Mouse (Mus musculus) CH12.LX (cell line): Measurements from ENCODE around the gene Prr19.

Experiments used
- CTCF ChIP-seq, 2 experiments: IDR thresholded peaks in 1 of 2; conservative IDR thresholded peaks in 1 of 2; 2 replicates each; pipeline ENCODE4 v1.5.1; 2011 to 2012; ENCODE audit warnings: low read depth in 2 of 2, low read length in 2 of 2, improper control_type of control experiment in 1 of 2, inconsistent platforms in 1 of 2, mild to moderate bottlenecking in 1 of 2, moderate library complexity in 1 of 2
- ELF1 ChIP-seq: IDR thresholded peaks from 2 replicates; pipeline ENCODE4 v1.6.1; 2014; ENCODE audit warnings: low read depth, mild to moderate bottlenecking, inconsistent platforms, low read length, improper control_type of control experiment
- EP300 ChIP-seq: IDR thresholded peaks from 2 replicates; pipeline ENCODE4 v1.6.1; 2011; ENCODE audit warnings: low read length, improper control_type of control experiment
- MAFK ChIP-seq: IDR thresholded peaks from 2 replicates; pipeline ENCODE4 v1.6.1; 2011; ENCODE audit warnings: low read length, improper control_type of control experiment; ENCODE audit not compliant: insufficient replicate concordance
- MAX ChIP-seq: IDR thresholded peaks from 2 replicates; pipeline ENCODE4 v1.6.1; 2011; ENCODE audit warnings: low read length, improper control_type of control experiment
- MEF2A ChIP-seq: IDR thresholded peaks from 2 replicates; pipeline ENCODE4 v1.6.1; 2014; ENCODE audit warnings: low read depth, mild to moderate bottlenecking, inconsistent platforms, low read length, improper control_type of control experiment, borderline replicate concordance
- MYC ChIP-seq: IDR thresholded peaks from 2 replicates; pipeline ENCODE4 v1.6.1; 2011; ENCODE audit warnings: low read depth, mild to moderate bottlenecking, improper control_type of control experiment, low read length
- NELFE ChIP-seq: IDR thresholded peaks from 2 replicates; pipeline ENCODE4 v1.6.1; 2011; ENCODE audit warnings: low read depth, low read length, improper control_type of control experiment
- POLR2A ChIP-seq: IDR thresholded peaks from 2 replicates; pipeline ENCODE4 v1.6.1; 2011; ENCODE audit warnings: low read depth, mild to moderate bottlenecking, improper control_type of control experiment, low read length

DNA sequence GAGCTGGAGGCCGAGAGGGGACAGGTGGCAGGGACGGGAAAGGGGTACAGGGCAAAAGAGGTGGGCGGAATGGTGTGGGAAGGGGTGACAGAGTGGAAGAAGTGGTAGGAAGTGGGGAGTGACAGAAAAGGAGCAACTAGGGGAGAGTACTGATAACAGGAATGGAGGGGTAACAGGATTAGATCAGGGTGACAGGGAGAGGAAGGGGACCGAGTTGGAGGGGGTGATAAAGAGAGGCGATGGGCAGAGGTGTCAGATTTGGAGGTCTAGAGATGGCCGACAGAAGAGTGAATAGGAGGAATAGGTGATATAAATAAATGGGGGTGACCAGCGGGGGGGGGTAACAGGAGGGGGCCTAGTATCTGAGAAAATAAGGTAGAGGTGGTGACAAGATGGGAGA lies 32.6 kb upstream of the Prr19 start:
- TF ChIP-seq NELFE (no peak), ELF1 (no peak), CTCF (conservative IDR thresholded peaks at IDR 0.05 in 1 of 2, IDR thresholded peaks at IDR 0.05 in 1 of 2; ENCODE audit: low read depth in 2 of 2, low read length in 2 of 2) (no peak), MYC (no peak), POLR2A (no peak), MAFK (no peak), MAX (no peak), MEF2A (no peak), EP300 (no peak)
